Mouse (Mus musculus): ENCODE measurements around the gene Arhgap23. TPM values are rescaled to one million over a fixed set of nuclear protein-coding genes. Genes with fewer than 3 reads are reported as not detected.

The Arhgap23 gene
- polyA plus RNA-seq (2014; fragmentation: Illumina TruSeq; extraction: RNeasy Lipid Tissue Mini Kit (QIAGEN cat#74804); ENCODE audit: low read depth, low replicate concordance) = 14.1 TPM

GRCm38 (mm10) chr11:97415330-97415711 is at the start of gene Arhgap23:
TSS of gene Arhgap23 (plus strand) at chr11:97415533.

GRCm38 (mm10) chr11:97499865-97500719 is 84.8 kb downstream of the Arhgap23 start, which contains the start of gene 4933428G20Rik:
TSS of gene 4933428G20Rik (minus strand) at chr11:97500340.

Other genes starting within 250 kb of the Arhgap23 start
- 70.9 TPM for gene Kpnb1, start 227.7 kb upstream of the Arhgap23 start, polyA plus RNA-seq (2014; fragmentation: Illumina TruSeq; extraction: RNeasy Lipid Tissue Mini Kit (QIAGEN cat#74804); ENCODE audit: low read depth, low replicate concordance)
- gene Npepps, start 134.9 kb upstream of the Arhgap23 start, polyA plus RNA-seq (2014; fragmentation: Illumina TruSeq; extraction: RNeasy Lipid Tissue Mini Kit (QIAGEN cat#74804); ENCODE audit: low read depth, low replicate concordance) = 42.9 TPM
- gene Mrpl45, start 99.8 kb upstream of the Arhgap23 start, polyA plus RNA-seq (2014; fragmentation: Illumina TruSeq; extraction: RNeasy Lipid Tissue Mini Kit (QIAGEN cat#74804); ENCODE audit: low read depth, low replicate concordance) = 18.8 TPM
- 0.51 TPM for gene Gpr179, start 63.5 kb upstream of the Arhgap23 start, polyA plus RNA-seq (2014; fragmentation: Illumina TruSeq; extraction: RNeasy Lipid Tissue Mini Kit (QIAGEN cat#74804); ENCODE audit: low read depth, low replicate concordance)
- gene Socs7, start 53.0 kb upstream of the Arhgap23 start, polyA plus RNA-seq (2014; fragmentation: Illumina TruSeq; extraction: RNeasy Lipid Tissue Mini Kit (QIAGEN cat#74804); ENCODE audit: low read depth, low replicate concordance) = 11.7 TPM
- gene 4933428G20Rik, start 84.8 kb downstream of the Arhgap23 start, polyA plus RNA-seq (2014; fragmentation: Illumina TruSeq; extraction: RNeasy Lipid Tissue Mini Kit (QIAGEN cat#74804); ENCODE audit: low read depth, low replicate concordance) = 0.29 TPM
- gene Srcin1, start 160.7 kb downstream of the Arhgap23 start, polyA plus RNA-seq (2014; fragmentation: Illumina TruSeq; extraction: RNeasy Lipid Tissue Mini Kit (QIAGEN cat#74804); ENCODE audit: low read depth, low replicate concordance) = 2.1 TPM
- gene Epop, start 214.2 kb downstream of the Arhgap23 start, polyA plus RNA-seq (2014; fragmentation: Illumina TruSeq; extraction: RNeasy Lipid Tissue Mini Kit (QIAGEN cat#74804); ENCODE audit: low read depth, low replicate concordance) = 0.50 TPM
- 25.1 TPM for gene Mllt6, start 247.9 kb downstream of the Arhgap23 start, polyA plus RNA-seq (2014; fragmentation: Illumina TruSeq; extraction: RNeasy Lipid Tissue Mini Kit (QIAGEN cat#74804); ENCODE audit: low read depth, low replicate concordance)